Mouse (Mus musculus) liver, adult 2 months (tissue): ENCODE data around the gene Mgat4e. TPM values are rescaled to one million over a fixed set of nuclear protein-coding genes. Genes with fewer than 3 reads are reported as not detected.
A peak's percentile ranks its signal among the peaks of the same experiment; 100 is the strongest.

Experiments used
- DNase-seq: peaks from one replicate; pipeline ENCODE4 v3.0.0-alpha.2; 2011; ENCODE audit warnings: low read depth, low spot score; ENCODE audit errors: extremely low read depth
- H3K27ac ChIP-seq: fragments of 200-500 bp; replicated peaks from 2 replicates; pipeline ENCODE4 v1.5.1; 2012; ENCODE audit warnings: low read depth, mild to moderate bottlenecking, control low read depth, inconsistent platforms, low read length; ENCODE audit not compliant: insufficient read depth
- H3K27me3 ChIP-seq: fragments of 200-500 bp; 2 replicates; pipeline ENCODE4 v1.6.1; 2012; ENCODE audit warnings: mild to moderate bottlenecking, moderate library complexity, low read length, inconsistent platforms; ENCODE audit not compliant: control insufficient read depth, insufficient read depth
- H3K36me3 ChIP-seq: fragments of 200-500 bp; 2 replicates; pipeline ENCODE4 v1.6.1; 2012; ENCODE audit warnings: low read length, inconsistent platforms; ENCODE audit not compliant: control insufficient read depth, insufficient read depth
- H3K4me1 ChIP-seq: fragments of 200-500 bp; 2 replicates; pipeline ENCODE4 v1.6.1; 2011; ENCODE audit warnings: low read length; ENCODE audit not compliant: control insufficient read depth, insufficient read depth
- H3K4me3 ChIP-seq: fragments of 200-500 bp; 2 replicates; pipeline ENCODE4 v1.5.1; 2011; ENCODE audit warnings: low read depth, mild to moderate bottlenecking, control low read depth, low read length, moderate library complexity; ENCODE audit not compliant: insufficient read depth
- H3K79me2 ChIP-seq: fragments of 200-500 bp; 2 replicates; pipeline ENCODE4 v1.6.1; 2012; ENCODE audit warnings: inconsistent platforms, mild to moderate bottlenecking, low read length, moderate library complexity; ENCODE audit not compliant: control insufficient read depth, insufficient read depth
- H3K9ac ChIP-seq: fragments of 200-500 bp; 2 replicates; pipeline ENCODE4 v1.6.1; 2012; ENCODE audit warnings: low read depth, mild to moderate bottlenecking, control low read depth, inconsistent platforms, low read length
- CTCF ChIP-seq: fragments of 200-500 bp; IDR thresholded peaks from 2 replicates; pipeline ENCODE4 v1.5.1; 2011; ENCODE audit warnings: low read depth, low read length, control low read depth
- POLR2A ChIP-seq: fragments of 200-500 bp; IDR thresholded peaks from 2 replicates; pipeline ENCODE4 v1.6.1; 2011; ENCODE audit warnings: low read length, control low read depth; ENCODE audit not compliant: insufficient read depth; ENCODE audit errors: extremely low read depth
- WGBS: fragments of 180-500 bp; shearing (Covaris S2); methylation state at CpG from one replicate; pipeline ENCODE4 v1.1.7; 2018; 5-methylcytosine and 5-hydroxymethylcytosine counted together
- polyA plus RNA-seq: library from polyadenylated mRNA; depleted of rRNA; stranded (reverse); fragments of >200 nt; gene quantifications from 2 replicates; pipeline ENCODE4 v1.2.3, GENCODE M21; 2012
- total RNA-seq: library from RNA; depleted of rRNA; stranded (reverse); fragments of >200 nt; gene quantifications from 2 replicates; pipeline ENCODE4 v1.2.3, GENCODE M21; 2014

Mgat4e gene
- total and polyA plus RNA-seq, 2 experiments, result not detected

DNA sequence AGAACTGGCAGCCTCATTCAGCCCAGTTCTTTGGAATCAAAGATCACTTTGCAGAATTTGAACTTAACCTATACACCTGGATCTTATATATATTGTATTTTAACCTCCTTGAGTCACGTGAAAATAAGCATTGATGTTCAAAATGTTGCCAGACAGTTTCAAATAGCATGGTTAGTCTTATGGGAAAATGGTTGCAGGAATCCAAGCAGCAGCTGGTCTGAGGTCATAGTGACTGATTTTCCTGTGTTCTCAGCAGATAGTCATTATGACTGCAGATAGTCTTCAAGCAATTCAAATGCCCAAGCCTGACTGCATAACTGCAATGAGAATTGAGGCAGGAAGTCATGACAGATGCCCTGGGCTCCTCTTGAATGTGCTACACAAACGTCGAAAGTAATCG is 37.3 kb downstream of the Mgat4e start:
- WGBS, result 75% methylated on average over 4 of the region's 4 CpGs
- H3K79me2 ChIP-seq, result no peaks in the 10 kb centered on the region
- no peak overlapping the region for H3K9ac ChIP-seq
- TF ChIP-seq POLR2A (no peak), CTCF (no peak)
- DNase-seq, result no peak
- no peaks in the 10 kb centered on the region for H3K27me3 ChIP-seq
- peaks cover 3% of the 10 kb centered on the region; the same call in 1 of the 2 replicates for H3K4me1 ChIP-seq
- no peak overlapping the region for H3K27ac ChIP-seq
- H3K36me3 ChIP-seq, result peaks cover 2% of the 10 kb centered on the region; the same call in 1 of the 2 replicates
- no peak overlapping the region for H3K4me3 ChIP-seq

DNA sequence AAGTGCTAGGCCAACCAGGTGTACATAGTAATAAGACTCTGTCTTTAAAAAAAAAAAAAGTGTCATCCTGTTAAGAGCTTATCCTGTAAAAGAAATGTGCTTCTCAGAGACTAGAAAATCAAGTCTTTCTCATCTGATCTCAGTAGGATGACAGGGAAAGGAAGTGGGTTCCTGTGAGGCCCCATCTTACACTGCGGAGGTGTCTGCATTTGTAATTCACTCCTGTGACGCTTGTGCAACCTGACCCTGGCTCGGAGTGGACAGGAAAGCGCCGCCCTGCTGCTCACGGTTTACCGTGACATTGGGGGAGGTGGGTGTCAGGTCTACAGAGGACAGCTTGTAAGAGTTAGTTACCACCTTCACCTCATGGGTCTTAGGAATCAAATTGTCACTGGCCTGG is 39.5 kb downstream of the Mgat4e start:
- 70% methylated on average over 7 of the region's 7 CpGs for WGBS
- Histone ChIP-seq H3K4me1 (peaks cover 3% of the 10 kb centered on the region; the same call in 1 of the 2 replicates), H3K79me2 (no peaks in the 10 kb centered on the region), H3K9ac (no peak overlapping the region), H3K4me3 (no peak overlapping the region), H3K27me3 (no peaks in the 10 kb centered on the region), H3K36me3 (peaks cover 8% of the 10 kb centered on the region; the same call in 1 of the 2 replicates), H3K27ac (no peak overlapping the region)
- no peak for TF ChIP-seq POLR2A
- no peak for TF ChIP-seq CTCF
- no peak for DNase-seq

DNA sequence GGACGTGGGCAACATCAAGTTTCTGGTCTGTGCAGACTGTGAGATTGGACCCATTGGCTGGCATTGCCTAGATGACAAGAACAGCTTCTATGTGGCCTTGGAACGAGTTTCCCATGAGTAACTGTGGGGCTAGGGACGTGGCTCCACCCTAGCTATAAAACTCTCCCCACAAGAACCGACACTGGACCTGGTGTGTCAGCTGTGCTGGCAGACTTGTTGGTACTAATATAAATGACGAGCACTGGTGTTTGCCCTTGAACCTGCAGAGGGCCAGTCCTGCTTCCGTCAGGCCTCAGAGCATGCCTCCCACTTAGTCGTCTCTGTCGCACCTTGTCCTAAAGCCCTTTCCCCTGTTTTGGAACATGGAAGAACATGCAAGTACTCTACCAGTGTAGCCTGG is 43.3 kb downstream of the Mgat4e start:
- H3K27ac ChIP-seq, result no peak overlapping the region
- 93% methylated on average over 8 of the region's 8 CpGs for WGBS
- DNase-seq, result no peak
- no peak overlapping the region for H3K9ac ChIP-seq
- H3K4me3 ChIP-seq, result no peak overlapping the region
- peaks cover 8% of the 10 kb centered on the region; the same call in 1 of the 2 replicates for H3K36me3 ChIP-seq
- H3K4me1 ChIP-seq, result no peaks in the 10 kb centered on the region
- TF ChIP-seq CTCF, result no peak
- H3K79me2 ChIP-seq, result 0 out of 2 replicates have a peak, but pooled peaks cover 2% of the 10 kb centered on the region
- H3K27me3 ChIP-seq, result no peaks in the 10 kb centered on the region

DNA sequence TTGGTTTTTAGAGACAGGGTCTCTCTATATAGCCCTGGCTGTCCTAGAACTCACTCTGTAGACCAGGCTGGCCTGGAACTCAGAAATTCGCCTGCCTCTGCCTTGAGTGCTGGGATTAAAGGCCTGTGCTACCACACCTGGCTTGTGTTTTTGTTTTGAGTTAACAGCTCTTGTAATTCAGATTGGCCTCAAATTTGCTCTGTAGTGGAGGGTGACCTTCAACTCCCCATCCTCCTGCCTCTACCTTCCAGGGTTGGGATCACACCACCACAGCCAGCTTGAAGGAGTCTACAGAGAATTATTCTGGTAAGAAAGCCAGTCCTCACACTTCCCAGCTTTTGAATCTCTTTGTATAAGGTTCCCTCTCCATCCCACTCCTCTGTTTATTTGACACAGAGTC is 48.6 kb downstream of the Mgat4e start:
- Histone ChIP-seq H3K27ac (no peak overlapping the region), H3K9ac (no peak overlapping the region), H3K36me3 (no peaks in the 10 kb centered on the region), H3K27me3 (no peaks in the 10 kb centered on the region), H3K4me3 (no peak overlapping the region), H3K4me1 (peaks cover 2% of the 10 kb centered on the region; the same call in 1 of the 2 replicates), H3K79me2 (peaks cover 16% of the 10 kb centered on the region; the same call in 1 of the 2 replicates)
- TF ChIP-seq POLR2A (no peak), CTCF (no peak)
- WGBS, result 100% methylated on average over 1 of the region's 1 CpGs
- no peak for DNase-seq

DNA sequence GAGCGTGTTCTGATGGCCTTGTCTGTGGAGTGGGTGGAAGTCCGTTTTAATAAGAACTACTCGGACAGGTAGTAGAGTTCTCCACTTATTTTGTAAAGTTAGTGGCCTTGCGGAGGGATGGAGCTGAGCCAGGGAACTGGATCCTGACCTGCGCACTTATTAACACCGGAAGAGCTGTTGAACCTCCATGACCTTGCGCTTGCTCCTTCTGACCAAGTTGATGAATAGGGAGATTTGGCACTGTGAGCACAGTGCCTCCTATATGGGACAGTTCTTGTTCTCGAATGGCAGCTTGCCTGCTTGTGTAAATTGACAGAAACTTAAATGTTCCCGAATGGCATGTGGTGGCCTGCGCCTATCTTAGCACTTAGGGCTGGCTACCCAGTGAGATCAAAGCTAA is 53.5 kb downstream of the Mgat4e start:
- Histone ChIP-seq H3K4me3 (peak overlapping the region; percentile 16; the same call in 1 of the 2 replicates), H3K4me1 (peaks cover 4% of the 10 kb centered on the region; the same call in 1 of the 2 replicates), H3K9ac (no peak overlapping the region), H3K36me3 (no peaks in the 10 kb centered on the region), H3K79me2 (peaks cover 13% of the 10 kb centered on the region; the same call in 1 of the 2 replicates), H3K27ac (peak overlapping the region; percentile 17), H3K27me3 (no peaks in the 10 kb centered on the region)
- no peak for TF ChIP-seq POLR2A
- no peak for TF ChIP-seq CTCF
- peak; percentile 79 for DNase-seq
- WGBS, result 18% methylated on average over 10 of the region's 10 CpGs

DNA sequence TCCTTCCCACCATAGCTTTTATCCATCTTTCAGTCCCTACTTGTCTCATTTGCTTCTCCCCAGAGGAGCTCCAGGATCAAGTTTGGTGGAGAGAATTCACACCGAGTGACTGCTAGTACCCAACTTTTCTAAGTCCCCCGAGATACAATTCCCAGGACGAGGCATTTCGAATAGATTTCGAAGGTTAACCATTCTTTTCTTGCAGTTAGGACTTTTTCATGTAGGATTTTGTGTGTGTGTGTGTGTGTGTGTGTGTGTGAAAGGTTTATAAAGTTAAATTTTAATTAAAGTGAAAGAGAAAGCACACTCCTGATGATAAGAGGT is 54.3 kb downstream of the Mgat4e start:
- H3K9ac ChIP-seq, result peak overlapping the region; percentile 79
- H3K36me3 ChIP-seq, result no peaks in the 10 kb centered on the region
- WGBS, result 6% methylated on average over 5 of the region's 5 CpGs
- peak overlapping the region; percentile 80 for H3K4me3 ChIP-seq
- H3K27ac ChIP-seq, result peak overlapping the region; percentile 81
- H3K4me1 ChIP-seq, result peaks cover 4% of the 10 kb centered on the region; the same call in 1 of the 2 replicates
- TF ChIP-seq POLR2A (no peak), CTCF (no peak)
- H3K27me3 ChIP-seq, result no peaks in the 10 kb centered on the region
- DNase-seq, result no peak
- peaks cover 13% of the 10 kb centered on the region; the same call in 1 of the 2 replicates for H3K79me2 ChIP-seq
